Mouse (Mus musculus): ENCODE data around the gene Htr5a. TPM values are rescaled to one million over a fixed set of nuclear protein-coding genes. Genes with fewer than 3 reads are reported as not detected.

The Htr5a gene
- polyA plus RNA-seq (2012; rRNA removed; ENCODE audit: low replicate concordance): not detected in 2 replicates

GRCm38 (mm10) chr5:27841701-27842295 is at the start of gene Htr5a:
Gene Htr5a (plus strand): TSS chr5:27842149.

Other genes starting within 250 kb of the Htr5a start
- gene Paxip1, start 50.5 kb upstream of the Htr5a start, polyA plus RNA-seq (2012; rRNA removed; ENCODE audit: low replicate concordance): 18.0 and 24.1 TPM in 2 replicates
- gene Insig1, start 229.2 kb downstream of the Htr5a start, polyA plus RNA-seq (2012; rRNA removed; ENCODE audit: low replicate concordance): 262 and 371 TPM in 2 replicates